Mouse (Mus musculus) bone marrow macrophage, adult 2 months (primary cell): ENCODE results near the gene Asb1.

ENCODE experiments used
- CTCF ChIP-seq: IDR thresholded peaks from 2 replicates; pipeline ENCODE4 v1.5.1; 2012; ENCODE audit warnings: low read depth, mild to moderate bottlenecking, low read length, moderate library complexity
- POLR2A ChIP-seq: IDR thresholded peaks from 2 replicates; pipeline ENCODE4 v1.6.1; 2012; ENCODE audit warnings: mild to moderate bottlenecking, low read depth, low read length, borderline replicate concordance

GRCm38 (mm10) chr1:91557099-91557498 lies 16.8 kb downstream of the Asb1 start:
- TF ChIP-seq POLR2A = no peak
- TF ChIP-seq CTCF = no peak
